Mouse (Mus musculus) adrenal gland, adult 2 months (tissue): ENCODE measurements around the gene Fosb. TPM values are rescaled to one million over a fixed set of nuclear protein-coding genes. Genes with fewer than 3 reads are reported as not detected.

Source experiments
- DNase-seq: peaks from one replicate; pipeline ENCODE4 v3.0.0; 2021
- long read RNA-seq: library from polyadenylated mRNA; stranded (forward); transcript quantifications from one replicate; pipeline ENCODE4 v2.0.0, GENCODE M21; 2021
- polyA plus RNA-seq: library from polyadenylated mRNA; depleted of rRNA; stranded (reverse); fragments of >200 nt; gene quantifications from 2 replicates; pipeline ENCODE4 v1.2.3, GENCODE M21; 2012; rRNA removed
- total RNA-seq, 2 experiments: library from RNA; stranded (reverse); gene quantifications; 2 replicates each; pipeline ENCODE4 v1.2.3; 2021

Fosb gene
- 10 to 100 TPM in 1 of 2 experiments, 1 to 10 TPM in 1; 5.8 to 34.5 TPM for total RNA-seq
- 2.6 and 3.2 TPM in 2 replicates for polyA plus RNA-seq
- long read RNA-seq, partial matches to known transcripts, result 0 of 2 reads
- long read RNA-seq, other reads (novel, unspliced or antisense), result 2 of 2 reads

- DNase-seq, result peak; percentile 95
Measured at GRCm38 (mm10) chr7:19309884-19310641, at the start of gene Fosb. Fosb (minus strand) TSS chr7:19310051.

- DNase-seq, result peak; percentile 90
Measured at GRCm38 (mm10) chr7:19359299-19359891, 49.5 kb upstream of the Fosb start, which contains the start of the genes Cd3eap and Ppp1r13l. Cd3eap (minus strand) TSS chr7:19359483. Ppp1r13l (plus strand) TSS chr7:19359749.

- no peak for DNase-seq
Measured at GRCm38 (mm10) chr7:19358634-19359033, 48.8 kb upstream of the Fosb start.

GRCm38 (mm10) chr7:19357381-19358375, 47.8 kb upstream of the Fosb start:
- DNase-seq, result no peak

GRCm38 (mm10) chr7:19356311-19356710, 46.5 kb upstream of the Fosb start:
- no peak for DNase-seq

GRCm38 (mm10) chr7:19354991-19355390, 45.1 kb upstream of the Fosb start:
- no peak for DNase-seq

- DNase-seq, result no peak
Measured at GRCm38 (mm10) chr7:19350221-19350620, 40.4 kb upstream of the Fosb start.

- no peak for DNase-seq
Measured at GRCm38 (mm10) chr7:19349188-19349915, 39.5 kb upstream of the Fosb start.

- DNase-seq, result peak; percentile 95
Measured at GRCm38 (mm10) chr7:19344938-19345471, 35.2 kb upstream of the Fosb start.

GRCm38 (mm10) chr7:19344237-19344847, 34.5 kb upstream of the Fosb start, which contains the start of gene Ercc1:
Ercc1 (plus strand) TSS chr7:19344778.
- DNase-seq, result no peak

GRCm38 (mm10) chr7:19343210-19343808, 33.5 kb upstream of the Fosb start:
- DNase-seq, result peak; percentile 71

- DNase-seq, result peak; percentile 86
Measured at GRCm38 (mm10) chr7:19342481-19343027, 32.7 kb upstream of the Fosb start.

- DNase-seq, result peak; percentile 56
Measured at GRCm38 (mm10) chr7:19341761-19342409, 32.0 kb upstream of the Fosb start.

- DNase-seq, result no peak
Measured at GRCm38 (mm10) chr7:19341250-19341649, 31.4 kb upstream of the Fosb start.

GRCm38 (mm10) chr7:19338596-19338995, 28.7 kb upstream of the Fosb start:
- DNase-seq, result peak; percentile 43

GRCm38 (mm10) chr7:19338060-19338459, 28.2 kb upstream of the Fosb start:
- DNase-seq, result peak; percentile 44

GRCm38 (mm10) chr7:19337122-19337521, 27.3 kb upstream of the Fosb start:
- DNase-seq, result no peak

GRCm38 (mm10) chr7:19335583-19335982, 25.7 kb upstream of the Fosb start:
- DNase-seq, result no peak

- DNase-seq, result peak; percentile 92
Measured at GRCm38 (mm10) chr7:19332709-19333352, 23.0 kb upstream of the Fosb start.
